Mouse (Mus musculus): Measurements from ENCODE around the gene Adrm1. TPM values are rescaled to one million over a fixed set of nuclear protein-coding genes. Genes with fewer than 3 reads are reported as not detected.

Adrm1 gene
- polyA plus RNA-seq, 1 experiment from 2014 or later, result 207 TPM

DNA sequence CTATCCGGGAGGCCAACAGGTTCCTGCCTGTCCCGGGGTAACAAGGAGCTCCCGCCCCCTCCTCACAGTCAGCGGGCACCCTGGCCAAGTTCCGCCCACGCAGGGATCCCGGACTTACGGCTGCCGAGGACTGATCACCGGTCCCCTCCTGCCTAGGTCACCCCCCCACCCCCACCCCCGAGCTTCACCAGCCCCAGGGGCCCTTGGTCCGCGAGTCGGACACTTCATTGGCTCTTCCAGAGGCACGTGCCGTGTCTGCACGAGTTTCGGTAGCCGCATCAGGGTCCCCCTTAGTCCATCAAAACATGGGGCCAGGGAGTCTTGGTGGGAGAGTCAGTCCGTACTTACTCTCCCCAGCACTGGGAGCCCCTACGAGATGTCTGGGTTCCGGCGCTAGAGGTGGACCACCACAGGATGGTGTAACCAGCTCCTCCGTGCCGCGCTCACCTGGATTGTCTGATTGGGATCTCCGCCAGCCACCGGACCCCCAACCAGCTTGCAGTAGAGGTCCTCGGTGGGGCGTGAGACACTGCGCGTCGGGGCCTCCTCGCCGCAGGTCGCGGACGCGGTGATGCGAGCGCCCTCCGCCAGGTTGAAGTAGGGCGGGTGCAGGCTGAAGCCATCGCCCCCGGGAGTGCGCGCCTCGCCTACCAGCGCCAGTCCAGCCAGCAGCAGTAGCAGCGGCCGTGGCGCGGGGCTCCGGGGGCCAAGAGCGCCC lies 53.9 kb downstream of the Adrm1 start:
- DNase-seq (ENCODE audit: low spot score), result peak; percentile 72
- H3K4me2 ChIP-seq (ENCODE audit: low read depth, low read length, severe bottlenecking), result peak overlapping the region; percentile 100
- under 1% methylated on average over 55 of the region's 55 CpGs for WGBS
- no peak overlapping the region for H3K27ac ChIP-seq (ENCODE audit: low read depth, low read length)
- H3K4me1 ChIP-seq (replicated peaks; ENCODE audit: control insufficient read depth, insufficient read depth, low read length), result peaks cover 21% of the 10 kb centered on the region
- peak overlapping the region; percentile 55 for H3K9ac ChIP-seq (ENCODE audit: low read length)
- peaks cover 7% of the 10 kb centered on the region for H3K27me3 ChIP-seq (ENCODE audit: control insufficient read depth, insufficient read depth, low read length)
- H3K4me3 ChIP-seq (ENCODE audit: low read depth, low read length), result peak overlapping the region; percentile 53
- no peaks in the 10 kb centered on the region for H3K36me3 ChIP-seq (ENCODE audit: control insufficient read depth, insufficient read depth, low read length)
- H3K9me3 ChIP-seq (ENCODE audit: control insufficient read depth, low read length), result no peaks in the 10 kb centered on the region
- peak; percentile 20 for ATAC-seq (replicated peaks; ENCODE audit: low FRiP score)

Small RNA genes within 50 kb of the gene (microRNA-seq; reads per million reads assigned to microRNA genes)
- gene Mir7005 (ENCODE audit: insufficient number of aligned reads), result not detected

Other genes starting within 250 kb of the Adrm1 start
- gene Taf4, start 194.8 kb upstream of the Adrm1 start, polyA plus RNA-seq (2014; fragmentation: Nextera tagmentation; extraction: Ambion mirVana), result 7.4 and 8.2 TPM in 2 replicates
- 7.5 and 8.9 TPM in 2 replicates for gene Lsm14b, start 146.5 kb upstream of the Adrm1 start, polyA plus RNA-seq (2014; fragmentation: Nextera tagmentation; extraction: Ambion mirVana)
- gene Psma7, start 129.1 kb upstream of the Adrm1 start, polyA plus RNA-seq (2014; fragmentation: Nextera tagmentation; extraction: Ambion mirVana), result 681 and 714 TPM in 2 replicates
- 16.8 and 17.8 TPM in 2 replicates for gene Ss18l1, start 129.0 kb upstream of the Adrm1 start, polyA plus RNA-seq (2014; fragmentation: Nextera tagmentation; extraction: Ambion mirVana)
- gene Mtg2, start 100.9 kb upstream of the Adrm1 start, polyA plus RNA-seq (2014; fragmentation: Nextera tagmentation; extraction: Ambion mirVana), result 32.3 and 34.8 TPM in 2 replicates
- 0.95 and 1.1 TPM in 2 replicates for gene Hrh3, start 67.0 kb upstream of the Adrm1 start, polyA plus RNA-seq (2014; fragmentation: Nextera tagmentation; extraction: Ambion mirVana)
- gene Osbpl2, start 52.2 kb upstream of the Adrm1 start, polyA plus RNA-seq (2014; fragmentation: Nextera tagmentation; extraction: Ambion mirVana), result 40.9 and 43.8 TPM in 2 replicates
- gene Lama5, start 54.4 kb downstream of the Adrm1 start, polyA plus RNA-seq (2014; fragmentation: Nextera tagmentation; extraction: Ambion mirVana), result 5.9 and 7.8 TPM in 2 replicates
- gene Rps21, start 85.9 kb downstream of the Adrm1 start, polyA plus RNA-seq (2014; fragmentation: Nextera tagmentation; extraction: Ambion mirVana), result 423 and 468 TPM in 2 replicates
- gene Cables2, start 102.0 kb downstream of the Adrm1 start, polyA plus RNA-seq (2014; fragmentation: Nextera tagmentation; extraction: Ambion mirVana), result 16.8 and 18.7 TPM in 2 replicates
- gene Rbbp8nl, start 118.4 kb downstream of the Adrm1 start, polyA plus RNA-seq (2014; fragmentation: Nextera tagmentation; extraction: Ambion mirVana), result 0.08 TPM in 1 of 2 replicates, not detected in the other
- gene Gata5, start 163.2 kb downstream of the Adrm1 start, polyA plus RNA-seq (2014; fragmentation: Nextera tagmentation; extraction: Ambion mirVana), result 0.05 TPM in 1 of 2 replicates, not detected in the other